Mouse (Mus musculus): ENCODE measurements around the gene Vamp4. TPM values are rescaled to one million over a fixed set of nuclear protein-coding genes. Genes with fewer than 3 reads are reported as not detected.
"Not testable (repeated sequence)": the region's sequence is repeated elsewhere in the genome, so short reads cannot be mapped to it uniquely, and the experiment has no call there.

The Vamp4 gene
- total RNA-seq, 2 experiments from 2014 or later: 27.1 to 27.2 TPM

DNA sequence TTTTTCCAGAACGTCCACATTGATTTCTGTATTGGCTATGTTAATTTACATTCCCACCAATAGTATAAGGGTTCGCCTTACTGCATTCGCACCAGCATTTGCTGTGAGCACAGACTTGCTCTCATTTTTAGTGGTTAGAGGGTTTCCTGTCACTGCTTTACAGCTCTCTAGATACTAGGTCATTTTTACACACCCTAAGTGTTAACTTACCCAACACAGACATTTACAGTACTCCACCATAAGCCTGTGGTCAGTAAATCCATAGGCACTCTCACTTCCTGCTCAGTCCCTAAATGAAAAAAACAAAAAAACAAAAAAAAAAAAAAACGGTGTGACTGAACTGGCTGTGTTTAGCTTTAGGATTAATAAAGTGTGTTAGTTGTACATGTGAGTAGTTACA is 16.0 kb downstream of the Vamp4 start:
- ATAC-seq (replicated peaks; ENCODE audit: poor library complexity, severe bottlenecking): peak; percentile 82

DNA sequence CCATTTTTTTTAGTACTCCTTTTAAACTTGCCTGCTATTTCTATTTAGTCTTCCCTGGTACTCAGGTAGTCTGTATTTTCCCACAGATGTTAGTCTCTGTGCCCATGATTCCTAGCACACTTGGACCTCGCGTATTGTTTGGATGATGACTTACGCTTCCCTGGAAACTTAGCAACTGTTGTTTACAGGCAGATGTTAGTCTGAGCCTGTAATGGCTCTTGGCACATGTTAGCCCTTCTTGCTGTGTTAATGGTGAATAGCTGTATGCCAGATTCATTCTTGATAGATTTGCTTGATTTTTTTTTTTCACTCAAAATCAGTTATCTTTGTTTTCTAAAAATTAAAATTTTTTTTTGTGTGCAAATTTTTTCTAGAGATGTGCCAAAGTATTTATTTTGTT is 18.3 kb downstream of the Vamp4 start:
- no peak for ATAC-seq (replicated peaks; ENCODE audit: poor library complexity, severe bottlenecking)

DNA sequence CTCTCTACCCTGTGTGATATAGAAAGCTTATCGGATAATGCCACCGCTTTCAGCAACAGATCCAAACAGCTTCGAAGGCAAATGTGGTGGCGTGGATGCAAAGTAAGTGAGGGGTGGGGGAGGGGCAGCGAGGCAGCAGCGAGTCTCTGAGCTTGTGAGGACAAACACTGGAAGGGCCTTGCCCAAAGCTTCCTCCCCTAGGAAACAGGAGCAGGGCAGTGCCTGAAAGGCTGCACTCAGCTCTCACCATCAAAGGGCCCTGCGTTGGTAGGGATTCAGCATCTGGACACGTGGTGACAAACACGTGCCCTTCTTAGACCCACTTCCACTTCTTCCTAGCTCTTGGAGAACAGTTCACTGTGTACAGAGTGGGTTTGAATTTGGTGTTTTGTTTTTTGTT is 19.1 kb downstream of the Vamp4 start:
- no peak for ATAC-seq (replicated peaks; ENCODE audit: poor library complexity, severe bottlenecking)

DNA sequence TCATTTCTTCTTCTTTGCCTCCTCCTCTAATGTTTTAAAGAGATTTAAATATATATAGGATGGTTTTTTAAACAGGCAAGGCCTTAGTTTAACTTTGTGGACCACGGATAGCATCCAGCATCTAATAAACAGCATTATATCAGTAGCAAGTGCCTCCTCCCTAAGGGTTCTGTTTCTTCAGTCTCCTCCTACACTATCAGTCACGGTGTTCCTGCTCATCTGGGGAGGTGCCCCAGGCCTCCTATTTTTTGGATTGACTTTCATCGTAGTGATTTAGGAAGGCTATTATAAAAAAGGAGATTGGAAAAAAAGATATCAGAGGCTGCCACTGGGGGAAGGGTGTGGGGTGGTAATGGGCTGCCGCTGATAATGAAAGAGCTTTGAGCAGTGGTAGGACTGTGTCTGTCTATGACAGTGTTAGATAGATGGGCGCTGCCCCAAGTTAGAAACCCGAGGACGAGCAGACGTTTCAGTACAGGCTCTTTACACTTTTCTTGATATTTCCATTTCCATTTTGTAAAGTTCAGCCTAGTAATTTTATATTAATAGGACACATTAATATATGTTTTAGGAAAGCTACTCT is 20.2 kb downstream of the Vamp4 start:
- ATAC-seq (replicated peaks; ENCODE audit: poor library complexity, severe bottlenecking): no peak

DNA sequence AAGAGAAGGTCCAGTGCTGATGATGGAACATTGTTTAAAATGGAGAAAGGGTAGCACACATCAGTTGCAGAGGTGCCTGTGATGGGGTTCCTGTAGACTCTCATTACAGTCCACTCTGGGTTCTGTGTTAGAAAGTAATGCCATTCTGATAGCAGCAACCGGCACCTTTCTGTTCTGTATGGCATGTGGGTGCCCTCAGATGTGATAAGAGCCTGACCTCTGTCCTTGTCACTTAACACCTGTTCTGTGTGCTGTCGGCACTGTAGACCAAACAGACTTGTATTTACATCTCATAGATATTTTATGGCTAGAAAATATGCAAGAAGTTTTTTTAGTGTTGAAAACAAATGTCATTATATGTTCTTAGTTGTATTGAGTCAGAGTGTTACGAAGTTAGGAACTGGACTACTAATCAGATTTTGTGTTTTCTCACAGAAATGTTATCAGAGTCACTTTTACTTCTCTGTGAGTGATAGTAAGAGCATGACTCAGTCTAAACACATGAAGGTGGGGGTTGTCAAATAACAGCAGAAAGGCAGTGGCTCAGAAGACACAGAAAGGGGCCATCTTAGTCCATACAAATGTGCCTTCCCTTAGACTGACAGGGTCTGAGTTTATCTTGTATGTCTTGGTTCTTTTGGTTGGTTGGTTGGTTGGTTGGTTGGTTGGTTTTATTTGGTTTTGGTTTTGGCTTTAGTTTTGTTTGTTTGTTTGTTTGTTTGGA is 27.2 kb downstream of the Vamp4 start:
- ATAC-seq (replicated peaks; ENCODE audit: poor library complexity, severe bottlenecking): no peak

DNA sequence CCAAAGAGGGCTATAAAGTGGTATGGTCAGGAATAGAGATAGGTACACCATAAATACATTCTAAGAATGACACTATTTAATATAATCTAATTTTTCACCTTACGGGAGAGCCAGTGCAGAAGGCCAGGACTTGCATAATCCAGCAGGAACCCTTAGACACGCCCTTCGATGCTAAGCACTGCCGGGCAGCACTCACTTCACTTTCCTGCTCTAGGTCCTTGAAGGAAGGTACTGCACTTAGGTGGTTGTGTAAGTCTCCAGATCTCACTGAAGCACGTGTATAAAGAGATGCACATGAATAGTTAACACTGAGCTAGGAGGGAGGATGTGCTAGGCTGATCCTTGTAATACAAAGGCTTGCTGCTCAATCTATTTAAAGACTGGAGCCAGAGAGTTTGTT is 29.3 kb downstream of the Vamp4 start:
- ATAC-seq (replicated peaks; ENCODE audit: poor library complexity, severe bottlenecking): no peak

DNA sequence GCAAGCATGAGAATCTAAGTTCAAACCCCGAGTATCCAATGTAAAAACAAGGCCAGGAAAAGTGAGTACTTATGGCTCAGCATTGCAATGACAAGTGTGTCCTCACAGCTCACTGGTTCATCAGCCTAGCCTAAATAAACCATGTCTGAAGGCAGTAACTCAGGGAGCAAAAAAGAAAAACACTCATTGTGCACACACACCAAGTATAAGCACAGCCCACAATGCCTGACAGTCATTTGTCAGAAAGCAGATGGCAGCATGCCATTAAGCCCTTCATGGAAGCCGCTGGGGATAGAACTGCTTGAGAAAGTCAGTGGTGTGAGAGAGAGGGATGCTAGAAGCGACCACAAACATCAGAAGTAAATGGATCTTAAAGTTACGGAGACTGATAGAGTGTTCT is 31.0 kb downstream of the Vamp4 start:
- ATAC-seq (replicated peaks; ENCODE audit: poor library complexity, severe bottlenecking): no peak

DNA sequence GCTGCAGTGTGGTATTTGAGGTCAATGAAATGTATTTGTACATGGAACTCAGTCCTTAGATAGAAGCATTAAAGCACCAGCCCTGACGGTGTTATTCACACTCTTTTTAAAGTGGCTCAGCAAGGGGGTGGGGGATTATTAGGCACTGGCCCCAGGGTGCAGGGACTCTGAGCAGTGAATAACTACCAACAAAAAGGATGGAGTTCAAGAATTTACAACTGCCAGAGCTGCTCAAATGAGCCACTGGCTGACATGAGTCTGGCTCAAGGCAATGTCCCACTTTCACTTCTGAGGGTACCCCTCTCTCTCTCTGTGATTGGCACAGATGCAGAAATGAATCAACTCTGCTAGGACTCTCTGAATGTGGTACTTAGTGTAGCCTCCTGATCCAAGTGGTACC is 37.8 kb downstream of the Vamp4 start:
- no peak for ATAC-seq (replicated peaks; ENCODE audit: poor library complexity, severe bottlenecking)

DNA sequence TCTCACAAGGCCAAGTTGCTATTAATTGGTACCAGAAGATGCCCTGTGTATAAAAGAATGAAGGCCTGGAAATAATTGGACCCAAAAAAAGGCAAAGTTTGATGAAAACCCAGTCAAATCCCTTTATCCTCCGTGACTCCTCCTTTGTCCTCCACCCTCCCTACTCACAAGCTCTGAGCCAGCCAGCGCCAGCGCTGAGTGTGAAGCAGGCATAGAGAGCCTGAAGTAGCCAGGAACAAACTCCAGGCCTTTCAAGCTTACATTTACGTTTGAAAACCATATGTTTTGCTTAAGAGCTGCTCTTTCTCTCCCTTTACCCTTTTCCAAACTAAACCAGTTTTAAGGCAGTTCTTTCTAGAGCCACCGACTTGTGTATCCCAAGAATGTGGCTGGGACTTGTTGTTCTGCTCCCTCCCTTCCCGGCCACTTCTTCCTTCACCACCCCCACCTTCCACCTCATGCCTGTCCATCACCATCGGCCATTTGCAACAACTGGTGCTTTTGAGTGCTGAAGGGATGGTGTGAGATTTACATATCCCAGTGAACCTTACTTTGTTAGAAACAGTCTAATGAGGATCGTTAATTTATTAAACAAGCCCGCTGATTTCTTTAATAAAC is 39.4 kb downstream of the Vamp4 start:
- no peak for ATAC-seq (replicated peaks; ENCODE audit: poor library complexity, severe bottlenecking)

DNA sequence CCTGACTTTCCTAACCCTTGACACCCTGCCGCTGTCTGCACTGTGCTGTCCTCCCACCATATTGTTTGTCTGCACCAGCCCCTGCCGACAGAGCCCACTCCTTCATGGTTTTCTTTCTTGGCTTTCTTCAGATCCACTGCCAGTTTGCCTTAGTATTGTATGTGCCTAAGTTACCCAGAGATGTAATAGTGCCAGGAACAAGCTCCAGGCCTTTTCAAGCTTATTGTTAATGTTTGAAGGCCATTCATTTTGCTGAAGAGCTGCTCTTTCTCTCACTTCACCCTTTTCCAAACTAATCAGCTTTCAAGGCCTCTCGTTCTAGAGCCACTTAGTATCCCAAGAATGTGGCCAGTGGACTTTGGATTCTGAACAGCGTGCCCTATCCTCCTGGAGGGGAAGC is 40.9 kb downstream of the Vamp4 start:
- no peak for ATAC-seq (replicated peaks; ENCODE audit: poor library complexity, severe bottlenecking)

DNA sequence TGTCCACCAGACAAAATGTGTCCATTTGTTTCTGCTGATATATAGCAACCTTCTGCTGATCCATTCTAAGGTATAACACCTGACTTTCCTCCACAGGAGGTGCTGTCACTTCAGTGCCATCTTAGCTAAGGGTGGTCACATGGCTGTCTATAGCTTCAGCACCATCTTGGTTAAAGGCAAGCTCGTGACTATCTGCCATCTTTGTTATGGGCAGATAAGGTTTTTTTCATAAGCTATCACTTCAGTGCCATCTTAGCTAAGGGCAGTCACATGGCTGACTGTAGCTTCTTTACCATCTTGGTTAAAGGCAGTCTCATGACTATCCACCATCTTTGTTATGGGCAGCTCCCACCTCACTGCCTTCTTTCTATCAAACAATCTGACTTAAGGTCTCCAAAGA is 45.2 kb downstream of the Vamp4 start:
- ATAC-seq (replicated peaks; ENCODE audit: poor library complexity, severe bottlenecking): peak; percentile 35

DNA sequence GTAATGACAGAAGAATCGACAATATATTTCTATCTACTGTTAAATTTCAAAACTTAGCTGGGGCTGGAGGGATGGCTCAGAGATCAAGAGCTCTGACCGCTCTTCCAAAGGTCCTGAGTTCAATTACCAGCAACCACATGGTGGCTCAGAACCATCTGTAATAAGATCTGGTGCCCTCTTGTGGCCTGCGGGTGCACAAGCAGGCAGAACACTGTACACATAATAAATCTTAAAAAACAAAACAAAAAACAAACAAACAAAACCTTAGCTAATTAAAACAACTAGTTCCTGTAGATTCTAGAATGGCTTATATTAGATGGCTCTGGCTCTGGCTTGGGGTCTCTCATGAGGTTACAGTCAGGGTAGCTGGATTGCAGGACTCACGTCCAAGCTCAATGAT is 50.2 kb downstream of the Vamp4 start:
- ATAC-seq (replicated peaks; ENCODE audit: poor library complexity, severe bottlenecking): no peak

DNA sequence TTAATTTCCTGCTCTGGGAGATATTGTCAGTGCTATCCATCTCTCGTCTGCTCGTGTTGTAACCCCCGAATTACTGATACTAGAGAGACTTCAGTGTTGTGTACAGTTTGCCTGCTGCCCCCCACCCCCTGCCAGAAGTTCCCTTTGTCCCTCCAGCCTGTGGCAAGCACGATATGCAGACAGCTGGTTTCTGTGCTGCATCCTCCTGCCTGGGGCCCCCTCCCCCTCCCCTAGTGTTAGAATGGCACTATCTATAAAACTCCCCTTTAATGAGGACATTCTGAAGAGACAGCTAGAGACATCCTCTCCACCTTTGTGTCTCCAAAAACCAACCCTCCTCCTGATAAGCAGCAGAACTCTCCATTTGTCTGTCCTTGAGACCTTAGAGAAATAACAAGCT is 53.6 kb downstream of the Vamp4 start:
- 0 out of 2 replicates have a peak, but pooled peaks have one; percentile 2 for ATAC-seq (replicated peaks; ENCODE audit: poor library complexity, severe bottlenecking)

DNA sequence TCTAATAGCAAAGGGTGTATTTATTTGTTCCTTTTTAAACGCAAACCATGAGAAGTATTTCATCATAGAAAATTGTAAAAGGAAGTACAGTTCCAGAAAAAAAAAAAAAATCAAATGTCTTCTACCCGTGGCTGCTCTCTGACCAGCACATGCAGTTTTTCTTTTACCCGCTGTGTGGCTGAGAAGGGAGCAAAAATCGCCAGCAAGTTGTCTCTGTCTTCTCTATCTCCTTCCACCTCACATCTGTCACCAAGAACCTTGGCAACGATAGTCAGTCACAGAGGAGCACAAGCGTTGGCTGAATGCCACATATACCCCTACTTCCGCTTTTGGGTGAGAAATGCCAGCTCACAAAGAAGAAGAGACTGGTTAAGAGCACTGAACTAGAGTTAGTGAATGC is 54.9 kb downstream of the Vamp4 start:
- peak; percentile 96 for ATAC-seq (replicated peaks; ENCODE audit: poor library complexity, severe bottlenecking)

DNA sequence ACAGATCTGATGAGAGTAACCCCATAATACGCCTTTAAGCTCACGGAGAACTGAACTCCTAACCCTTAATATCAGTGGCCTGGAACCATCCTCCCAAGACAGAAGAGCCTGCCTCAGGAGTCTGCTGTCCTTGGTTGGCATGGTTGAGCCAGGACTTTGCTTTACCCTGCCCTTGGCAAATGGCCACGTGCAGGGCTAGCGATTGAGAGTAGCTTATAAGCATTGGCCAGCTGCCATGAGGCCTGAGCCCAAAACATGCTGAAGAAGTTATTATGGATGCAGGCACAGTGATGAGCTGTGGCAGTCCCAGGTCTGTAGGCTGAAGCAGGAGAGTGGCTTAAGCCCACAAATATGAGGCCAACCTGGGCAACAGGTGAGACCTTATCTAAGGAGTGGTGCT is 57.5 kb downstream of the Vamp4 start:
- not testable (repeated sequence) for ATAC-seq (replicated peaks; ENCODE audit: poor library complexity, severe bottlenecking)

DNA sequence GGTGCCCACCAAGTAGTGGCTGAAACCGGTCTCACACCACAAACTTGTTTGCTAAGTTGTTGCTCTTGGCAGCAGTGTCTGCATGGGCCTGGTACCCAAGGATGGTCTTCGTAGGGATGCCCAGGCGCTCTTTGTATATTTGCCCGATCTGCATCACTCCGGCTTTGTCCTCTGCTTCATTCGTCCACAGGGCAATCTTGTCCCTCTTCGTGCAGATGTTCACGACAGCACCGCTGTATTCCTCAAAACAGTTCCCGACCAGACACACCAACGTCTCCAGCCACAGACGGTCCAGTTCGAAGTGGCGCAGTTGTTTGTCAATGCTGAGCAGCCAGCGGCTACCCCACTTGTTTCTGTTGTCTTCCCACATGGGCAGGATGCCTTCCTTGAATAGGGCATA is 58.0 kb downstream of the Vamp4 start:
- not testable (repeated sequence) for ATAC-seq (replicated peaks; ENCODE audit: poor library complexity, severe bottlenecking)

DNA sequence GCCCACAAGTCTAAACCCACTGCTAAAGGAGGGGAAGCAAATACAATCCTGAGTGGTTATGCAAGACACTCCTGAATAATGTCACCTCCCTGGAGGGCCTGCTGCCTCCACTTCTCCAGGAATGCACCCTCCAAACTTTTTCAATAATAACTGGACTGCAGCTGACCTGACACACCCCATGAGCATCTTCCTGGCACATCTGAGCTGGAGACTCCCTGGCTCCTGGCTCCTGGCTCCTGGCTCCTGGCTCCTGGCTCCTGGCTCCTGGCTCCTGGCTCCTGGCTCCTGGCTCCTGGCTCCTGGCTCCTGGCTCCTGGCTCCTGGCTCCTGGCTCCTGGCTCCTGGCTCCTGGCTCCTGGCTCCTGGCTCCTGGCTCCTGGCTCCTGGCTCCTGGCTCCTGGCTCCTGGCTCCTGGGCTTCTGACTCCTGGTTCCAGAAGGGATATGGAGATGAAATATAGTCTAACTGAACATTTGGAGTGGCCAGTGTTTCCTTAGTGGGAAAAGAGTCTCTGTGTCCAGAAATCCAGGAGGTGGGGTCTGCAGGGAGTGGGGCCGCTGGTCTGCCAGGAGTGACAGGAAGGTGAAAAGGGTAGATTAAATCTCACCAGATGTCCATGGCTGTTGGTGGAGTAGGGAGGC is 65.1 kb downstream of the Vamp4 start:
- ATAC-seq (replicated peaks; ENCODE audit: poor library complexity, severe bottlenecking): not testable (repeated sequence)

DNA sequence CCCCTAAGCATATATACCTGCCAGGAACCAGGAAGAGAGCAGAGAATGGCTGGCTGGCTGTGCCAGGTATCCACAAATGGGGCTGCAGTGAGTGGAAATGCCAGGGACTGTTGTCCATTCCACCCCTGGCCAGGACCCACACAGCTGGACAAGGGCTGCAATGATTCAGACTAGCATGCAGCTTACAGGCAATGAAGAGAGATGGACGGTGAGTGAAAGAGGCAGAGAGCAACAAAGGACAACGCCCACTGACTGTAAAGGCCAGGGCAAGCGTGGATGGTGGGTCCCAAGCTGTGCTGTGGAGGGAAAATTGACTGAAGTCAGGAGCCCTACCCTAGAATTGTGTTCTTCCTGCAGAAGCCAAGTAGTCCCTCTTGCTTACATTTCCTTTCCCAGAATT is 66.2 kb downstream of the Vamp4 start:
- no peak for ATAC-seq (replicated peaks; ENCODE audit: poor library complexity, severe bottlenecking)

DNA sequence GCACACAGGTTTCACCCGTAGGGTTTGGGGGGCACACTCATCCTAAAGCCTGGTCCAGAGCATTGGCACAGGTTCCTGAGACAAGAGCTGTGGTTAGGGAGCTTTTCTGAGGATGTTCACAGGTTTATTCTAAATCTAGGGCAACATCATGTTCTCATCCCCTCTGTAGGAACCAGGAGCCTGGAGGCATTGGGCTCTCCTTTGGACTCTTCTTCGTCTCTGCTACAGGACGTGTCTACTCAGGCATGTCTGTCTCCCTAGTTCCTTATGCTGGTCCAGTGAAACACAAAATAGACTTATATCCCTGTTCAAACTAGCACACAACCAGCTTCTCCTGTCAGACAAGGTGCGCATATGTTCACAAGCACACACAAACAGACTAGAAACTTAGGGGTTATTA is 68.2 kb downstream of the Vamp4 start:
- no peak for ATAC-seq (replicated peaks; ENCODE audit: poor library complexity, severe bottlenecking)

DNA sequence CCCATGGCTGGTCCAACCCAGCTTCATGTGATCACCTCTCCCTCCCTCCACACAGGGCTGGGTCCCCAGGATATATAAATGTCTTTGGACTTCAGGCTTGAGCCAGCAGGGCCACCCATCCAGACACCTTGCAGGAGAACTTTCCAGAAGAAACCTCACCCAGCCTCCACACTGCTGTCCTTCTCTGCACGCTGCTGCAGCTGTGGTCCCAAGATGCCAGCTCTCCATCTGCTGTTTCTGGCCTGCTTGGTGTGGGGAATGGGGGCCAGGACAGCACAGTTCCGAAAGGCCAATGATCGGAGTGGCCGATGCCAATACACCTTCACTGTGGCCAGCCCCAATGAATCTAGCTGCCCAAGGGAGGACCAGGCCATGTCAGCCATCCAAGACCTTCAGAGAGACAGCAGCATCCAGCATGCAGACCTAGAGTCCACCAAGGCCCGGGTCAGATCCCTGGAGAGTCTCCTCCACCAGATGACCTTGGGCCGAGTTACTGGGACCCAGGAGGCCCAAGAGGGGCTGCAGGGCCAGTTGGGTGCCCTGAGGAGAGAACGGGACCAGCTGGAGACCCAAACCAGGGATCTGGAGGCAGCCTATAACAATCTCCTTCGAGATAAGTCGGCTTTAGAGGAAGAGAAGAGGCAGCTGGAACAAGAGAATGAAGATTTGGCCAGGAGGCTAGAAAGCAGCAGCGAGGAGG is 68.9 kb downstream of the Vamp4 start, which contains the start of gene Myoc:
Gene Myoc, plus strand, starts transcription at position 105 of the 700 bp plus-strand sequence.
- no peak for ATAC-seq (replicated peaks; ENCODE audit: poor library complexity, severe bottlenecking)

DNA sequence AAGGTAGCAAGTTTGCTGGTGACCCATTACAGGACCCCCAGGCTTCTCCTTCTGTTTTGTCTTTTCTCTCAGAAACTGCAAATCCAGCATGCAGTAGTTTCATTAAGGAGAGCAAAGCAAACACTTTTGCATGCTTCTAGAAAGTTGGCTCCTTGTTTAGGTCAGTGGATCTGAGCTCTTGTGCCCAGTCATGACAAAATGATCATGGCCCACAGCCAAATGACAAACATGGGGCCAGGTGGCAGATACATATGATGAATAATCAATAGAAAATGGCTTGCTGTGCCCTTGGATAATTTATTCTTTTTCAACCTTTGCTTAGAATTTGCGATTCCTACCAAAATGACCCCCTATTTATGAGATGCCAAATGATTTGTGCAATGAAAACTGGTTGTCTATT is 69.5 kb downstream of the Vamp4 start:
- no peak for ATAC-seq (replicated peaks; ENCODE audit: poor library complexity, severe bottlenecking)

Data from granulocyte monocyte progenitor cell, adult 5-6 weeks (primary cell).